24 mouse cellular contexts compared by ENCODE assay signal in genomic region chr10:17829205-17829604, GRCm38 (mm10).
"Had no signal": no experiment of that assay in that cellular context is flagged by ENCODE, and none has a peak within 500 bp of the region (broad histone marks: within the 10 kb centered on the region; RNA-seq: fewer than 3 reads in every experiment).

No protein-coding gene starts in this region.

- DNase-seq: gastrocnemius, adult 2 months; gastrocnemius, postnatal 10 days; gastrocnemius, postnatal 25 days; heart, adult 2 months; heart, postnatal 10 days; heart, postnatal 4 days; kidney, postnatal 25 days; kidney, postnatal 4 days; liver; liver, embryonic 13.5 days; liver, postnatal 0 days had no signal

- H3K9ac ChIP-seq: heart, embryonic 12.5 days; hindbrain, embryonic 12.5 days; hindbrain, embryonic 14.5 days; intestine, embryonic 15.5 days; limb, embryonic 12.5 days; liver, embryonic 13.5 days; liver, embryonic 15.5 days; liver, postnatal 0 days had no signal

- H3K27me3 ChIP-seq: heart, embryonic 12.5 days; hindbrain, embryonic 12.5 days; intestine, embryonic 15.5 days; limb, embryonic 12.5 days; liver, embryonic 13.5 days; liver, embryonic 15.5 days had no signal

- H3K36me3 ChIP-seq: hindbrain, embryonic 12.5 days; intestine, embryonic 15.5 days; limb, embryonic 10.5 days; limb, embryonic 12.5 days; liver, embryonic 13.5 days; liver, embryonic 15.5 days had no signal

- H3K4me1 ChIP-seq: heart, embryonic 12.5 days; intestine, embryonic 15.5 days; liver, embryonic 13.5 days; liver, embryonic 15.5 days had no signal

- H3K9me3 ChIP-seq: heart, embryonic 12.5 days; hindbrain, embryonic 12.5 days; intestine, embryonic 15.5 days; limb, embryonic 10.5 days; limb, embryonic 12.5 days; liver, embryonic 13.5 days; liver, embryonic 15.5 days had no signal

- H3K4me2 ChIP-seq: heart, embryonic 12.5 days; hindbrain, embryonic 12.5 days; hindbrain, embryonic 14.5 days; intestine, embryonic 15.5 days; limb, embryonic 12.5 days; liver, embryonic 11.5 days; liver, embryonic 13.5 days; liver, embryonic 15.5 days had no signal

- H3K27ac ChIP-seq: gastrocnemius, adult 2 months; heart, adult 2 months; hindbrain, embryonic 12.5 days; hindbrain, embryonic 14.5 days; intestine, embryonic 15.5 days; layer of hippocampus, adult 2 months; left cerebral cortex, adult 2 months; limb, embryonic 10.5 days; limb, embryonic 12.5 days; liver, embryonic 13.5 days; liver, embryonic 15.5 days had no signal

- ATAC-seq: hindbrain, embryonic 16.5 days; inflammation-experienced regulatory T-cells, adult 6 months; intestine, embryonic 15.5 days; intestine, postnatal 0 days; liver, postnatal 0 days had no signal

- H3K4me3 ChIP-seq: gastrocnemius, adult 2 months; heart, adult 2 months; heart, embryonic 12.5 days; hindbrain, embryonic 12.5 days; intestine, embryonic 15.5 days; layer of hippocampus, adult 2 months; left cerebral cortex, adult 2 months; limb, embryonic 10.5 days; limb, embryonic 12.5 days; liver, embryonic 13.5 days; liver, embryonic 15.5 days had no signal
